Mouse (Mus musculus): ENCODE measurements at regions not wholly inside any gene's neighbourhood (a gene's known extent, or its start where the extent isn't known, plus 50 kb on each side); places are given as distances from the start of the nearest gene placed in this dataset.

- POLR2A ChIA-PET, result interaction anchor here in 1 of 4 experiments (0.7 kb wide), 1 partner anchor 388 kb away, joined by 3 read pairs; no protein-coding TSS in a partner anchor
- CTCF ChIA-PET, result interaction anchor here in 1 of 4 experiments (0.6 kb wide), 1 partner anchor 418 kb away, joined by 3 read pairs; no protein-coding TSS in a partner anchor
Measured at GRCm38 (mm10) chr6:117272227-117272955, 104.1 kb downstream of the Cxcl12 start.

GRCm38 (mm10) chr6:117275915-117276314, 107.6 kb downstream of the Cxcl12 start:
- CTCF ChIA-PET, result no interaction called here

GRCm38 (mm10) chr6:117276850-117277249, 108.5 kb downstream of the Cxcl12 start:
- POLR2A ChIA-PET, result no interaction called here
- CTCF ChIA-PET, result interaction anchor here in 1 of 4 experiments (0.6 kb wide), 1 partner anchor 98 kb away, joined by 3 read pairs; no protein-coding TSS in a partner anchor

More at GRCm38 (mm10) chr6:117275915-117276314, 107.6 kb downstream of the Cxcl12 start:
- POLR2A ChIA-PET, result no interaction called here

- ChIA-PET POLR2A (no interaction called here), CTCF (no interaction called here)
Measured at GRCm38 (mm10) chr6:117279297-117279696, 111.0 kb downstream of the Cxcl12 start.

GRCm38 (mm10) chr6:117279786-117280411, 111.6 kb downstream of the Cxcl12 start:
- POLR2A ChIA-PET, result interaction anchor here in 1 of 4 experiments (0.9 kb wide), 1 partner anchor 9 kb away, joined by 3 read pairs; no protein-coding TSS in a partner anchor
- CTCF ChIA-PET, result interaction anchor here in 1 of 4 experiments (0.7 kb wide), 1 partner anchor 14 kb away, joined by 5 read pairs; no protein-coding TSS in a partner anchor

GRCm38 (mm10) chr6:117280911-117281310, 112.6 kb downstream of the Cxcl12 start:
- CTCF ChIA-PET, result no interaction called here
- POLR2A ChIA-PET, result no interaction called here

GRCm38 (mm10) chr6:117283616-117284015, 115.3 kb downstream of the Cxcl12 start:
- CTCF ChIA-PET, result interaction anchor here in 1 of 4 experiments (0.6 kb wide), 1 partner anchor 567 kb away, joined by 3 read pairs; no protein-coding TSS in a partner anchor
- POLR2A ChIA-PET, result no interaction called here

GRCm38 (mm10) chr6:117284376-117285106, 116.2 kb downstream of the Cxcl12 start:
- ChIA-PET CTCF (interaction anchor here in 2 of 4 experiments (0.6 kb wide), 2 partner anchors 95 to 566 kb away, joined by 3 read pairs; no protein-coding TSS in a partner anchor), POLR2A (no interaction called here)

- CTCF ChIA-PET, result no interaction called here
- POLR2A ChIA-PET, result no interaction called here
Measured at GRCm38 (mm10) chr6:117287396-117287795, 119.1 kb downstream of the Cxcl12 start.

GRCm38 (mm10) chr6:117293780-117294465, 125.6 kb downstream of the Cxcl12 start:
- ChIA-PET CTCF (interaction anchor here (0.6 to 1.8 kb wide), 10 partner anchors 14 to 1553 kb away, joined by 3 to 10 read pairs (median 4); partner anchors contain the start of gene Cxcl12 (in 1 of the 4)), POLR2A (interaction anchor here in 3 of 4 experiments (0.6 to 0.8 kb wide), 4 partner anchors 159 to 772 kb away, joined by 3 to 5 read pairs (median 4); no protein-coding TSS in a partner anchor)

GRCm38 (mm10) chr6:117297918-117298317, 129.6 kb downstream of the Cxcl12 start:
- ChIA-PET POLR2A (no interaction called here), CTCF (no interaction called here)

- ChIA-PET CTCF (no interaction called here), POLR2A (no interaction called here)
Measured at GRCm38 (mm10) chr6:117299503-117300288, 131.4 kb downstream of the Cxcl12 start.

- POLR2A ChIA-PET, result no interaction called here
Measured at GRCm38 (mm10) chr6:117303361-117303760, 135.0 kb downstream of the Cxcl12 start.

GRCm38 (mm10) chr6:117305736-117306250, 137.5 kb downstream of the Cxcl12 start:
- ChIA-PET POLR2A (interaction anchor here in 1 of 4 experiments (1.0 kb wide), 1 partner anchor 866 kb away, joined by 3 read pairs; no protein-coding TSS in a partner anchor), CTCF (no interaction called here)

More at GRCm38 (mm10) chr6:117303361-117303760, 135.0 kb downstream of the Cxcl12 start:
- CTCF ChIA-PET, result no interaction called here

- CTCF ChIA-PET, result interaction anchor here in 1 of 4 experiments (0.6 kb wide), 1 partner anchor 144 kb away, joined by 3 read pairs; no protein-coding TSS in a partner anchor
- POLR2A ChIA-PET, result interaction anchor here in 1 of 4 experiments (0.6 kb wide), 1 partner anchor 439 kb away, joined by 3 read pairs; no protein-coding TSS in a partner anchor
Measured at GRCm38 (mm10) chr6:117308636-117309035, 140.3 kb downstream of the Cxcl12 start.

- ChIA-PET POLR2A (interaction anchor here in 1 of 4 experiments (0.6 kb wide), 1 partner anchor 34 kb away, joined by 3 read pairs; no protein-coding TSS in a partner anchor), CTCF (no interaction called here)
Measured at GRCm38 (mm10) chr6:117312891-117313781, 144.8 kb downstream of the Cxcl12 start.
